Mouse (Mus musculus) lung, adult 2 months (tissue): ENCODE data around the gene Atp8a2. TPM values are rescaled to one million over a fixed set of nuclear protein-coding genes. Genes with fewer than 3 reads are reported as not detected.
"Not testable (repeated sequence)": the region's sequence is repeated elsewhere in the genome, so short reads cannot be mapped to it uniquely, and the experiment has no call there.

ENCODE experiments used
- DNase-seq: peaks from one replicate; pipeline ENCODE4 v3.0.0; 2022
- H3K4me1 ChIP-seq: fragments of 200-500 bp; 2 replicates; pipeline ENCODE4 v1.6.1; 2011; ENCODE audit warnings: low read length; ENCODE audit not compliant: control insufficient read depth, insufficient read depth
- H3K4me3 ChIP-seq: fragments of 200-500 bp; replicated peaks from 2 replicates; pipeline ENCODE3; 2011; ENCODE audit warnings: low read depth, mild to moderate bottlenecking, control low read depth, low read length; ENCODE audit errors: extremely low read depth
- CTCF ChIP-seq: fragments of 200-500 bp; IDR thresholded peaks from 2 replicates; pipeline ENCODE4 v1.5.1; 2011; ENCODE audit warnings: mild to moderate bottlenecking, low read length, control low read depth; ENCODE audit not compliant: insufficient read depth
- POLR2A ChIP-seq: fragments of 200-500 bp; IDR thresholded peaks from 2 replicates; pipeline ENCODE4 v1.6.1; 2011; ENCODE audit warnings: low read depth, mild to moderate bottlenecking, control low read depth, low read length, borderline replicate concordance; ENCODE audit errors: extremely low read depth
- WGBS: fragments of 180-500 bp; shearing (Covaris S2); methylation state at CpG from one replicate; pipeline ENCODE4 v1.1.7; 2018; 5-methylcytosine and 5-hydroxymethylcytosine counted together
- polyA plus RNA-seq: library from polyadenylated mRNA; depleted of rRNA; stranded (reverse); fragments of >200 nt; gene quantifications from 2 replicates; pipeline ENCODE4 v1.2.3, GENCODE M21; 2012

Gene Atp8a2
- polyA plus RNA-seq, 1 experiment = 0.98 TPM

GRCm38 (mm10) chr14:59736861-59737700 lies 459.9 kb downstream of the Atp8a2 start:
- DNase-seq = no peak
- TF ChIP-seq POLR2A (no peak), CTCF (no peak)
- Histone ChIP-seq H3K4me3 (no peak overlapping the region), H3K4me1 (no peaks in the 10 kb centered on the region)
- 78% methylated on average over 9 of the region's 9 CpGs for WGBS

DNA sequence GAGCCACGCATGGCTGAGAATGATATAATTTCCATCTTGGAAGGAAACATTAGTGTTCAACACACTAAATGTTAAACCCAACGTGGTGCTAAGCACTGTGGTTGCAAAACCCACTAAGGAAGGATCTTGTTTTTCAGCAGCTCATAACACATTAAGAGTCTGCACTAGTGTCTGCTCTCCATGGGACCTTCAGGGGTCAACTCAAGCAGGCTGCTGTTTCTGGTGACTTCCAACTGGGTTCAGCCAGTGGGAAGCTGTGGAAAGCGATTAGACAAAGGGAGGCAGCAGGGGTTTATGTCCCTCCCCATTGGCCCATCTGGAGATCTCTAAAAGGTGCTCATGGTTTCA lies 467.0 kb downstream of the Atp8a2 start:
- 40% methylated on average over 3 of the region's 3 CpGs for WGBS
- no peak for DNase-seq
- Histone ChIP-seq H3K4me3 (no peak overlapping the region), H3K4me1 (no peaks in the 10 kb centered on the region; the same call in 1 of the 2 replicates)
- no peak for TF ChIP-seq CTCF
- no peak for TF ChIP-seq POLR2A

- H3K4me3 ChIP-seq = no peak overlapping the region
- 42% methylated on average over 3 of the region's 3 CpGs for WGBS
Measured at GRCm38 (mm10) chr14:59729298-59730042, 467.5 kb downstream of the Atp8a2 start.

DNA sequence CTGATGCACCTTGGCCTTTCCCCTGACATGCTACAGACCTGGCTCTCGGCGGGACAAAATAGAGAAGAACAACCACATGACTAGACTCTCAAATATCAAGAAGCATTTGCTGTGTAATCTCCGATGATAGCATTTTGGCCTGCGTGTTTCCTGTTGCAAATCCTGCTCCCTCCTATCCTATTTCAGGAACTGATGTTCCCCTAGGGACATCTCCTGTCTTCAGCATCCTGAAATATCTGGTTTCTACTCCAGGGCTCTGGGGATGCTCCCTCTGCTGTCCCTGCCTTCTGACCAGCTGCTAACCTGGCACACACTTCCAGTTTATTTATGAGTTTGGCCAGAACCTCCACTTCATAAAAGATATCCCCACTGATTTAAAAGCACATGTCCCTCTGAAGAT lies 470.0 kb downstream of the Atp8a2 start:
- H3K4me1 ChIP-seq = no peaks in the 10 kb centered on the region; the same call in 1 of the 2 replicates
- TF ChIP-seq CTCF (no peak), POLR2A (no peak)
- WGBS = 63% methylated on average over 4 of the region's 4 CpGs
- H3K4me3 ChIP-seq = no peak overlapping the region
- DNase-seq = no peak

More at GRCm38 (mm10) chr14:59729298-59730042, 467.5 kb downstream of the Atp8a2 start:
- DNase-seq = no peak
- H3K4me1 ChIP-seq = no peaks in the 10 kb centered on the region; the same call in 1 of the 2 replicates
- TF ChIP-seq POLR2A (no peak), CTCF (no peak)

DNA sequence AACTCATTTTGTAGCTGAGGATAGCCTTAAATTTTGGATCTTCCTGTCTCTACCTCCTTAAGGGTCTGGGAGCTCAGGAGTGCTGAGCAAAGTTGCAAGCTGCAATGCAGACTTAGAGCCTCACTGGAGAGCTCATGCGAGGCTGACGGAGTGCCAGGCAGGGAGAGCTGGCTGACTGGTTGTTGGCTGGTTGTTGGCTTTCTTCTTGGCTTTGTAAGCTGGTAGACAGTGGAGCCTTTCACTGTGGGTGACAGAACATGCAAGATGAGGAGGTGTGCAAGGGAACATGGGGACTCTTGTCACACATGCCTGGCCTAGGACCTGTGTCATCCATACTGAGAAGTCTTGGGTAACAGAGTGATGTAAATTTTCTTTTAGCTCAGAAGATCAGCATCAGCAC lies 473.8 kb downstream of the Atp8a2 start:
- TF ChIP-seq CTCF (no peak), POLR2A (no peak)
- DNase-seq = no peak
- Histone ChIP-seq H3K4me3 (no peak overlapping the region), H3K4me1 (no peaks in the 10 kb centered on the region; the same call in 1 of the 2 replicates)
- WGBS = 81% methylated on average over 2 of the region's 2 CpGs

DNA sequence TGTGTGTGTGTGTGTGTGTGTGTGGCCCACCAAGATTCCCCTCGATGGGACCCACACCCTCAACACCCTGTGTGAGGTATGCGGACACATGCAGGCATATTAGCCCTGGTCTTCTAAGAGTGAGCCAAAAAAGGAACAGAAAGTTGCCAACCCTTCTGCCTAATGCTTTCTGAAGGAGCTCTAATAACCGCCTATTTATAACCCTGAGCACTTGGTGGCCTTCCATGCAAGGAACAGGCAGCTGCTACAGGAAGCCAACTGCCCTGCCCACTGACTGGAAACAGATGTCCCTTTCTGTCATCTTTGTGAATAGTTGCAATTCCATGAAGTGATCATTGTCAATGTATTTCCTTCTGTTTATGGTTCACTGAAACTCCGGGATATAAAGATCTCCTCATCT lies 475.0 kb downstream of the Atp8a2 start:
- no peak for TF ChIP-seq POLR2A
- no peak for TF ChIP-seq CTCF
- Histone ChIP-seq H3K4me3 (no peak overlapping the region), H3K4me1 (no peaks in the 10 kb centered on the region; the same call in 1 of the 2 replicates)
- 54% methylated on average over 4 of the region's 4 CpGs for WGBS
- DNase-seq = no peak

- TF ChIP-seq CTCF (no peak), POLR2A (no peak)
- DNase-seq = no peak
- Histone ChIP-seq H3K4me3 (no peak overlapping the region), H3K4me1 (no peaks in the 10 kb centered on the region; the same call in 1 of the 2 replicates)
- WGBS = 71% methylated on average over 3 of the region's 3 CpGs
Measured at GRCm38 (mm10) chr14:59721356-59721755, 475.6 kb downstream of the Atp8a2 start.

- WGBS = 77% methylated on average over 4 of the region's 4 CpGs
- TF ChIP-seq CTCF = no peak
- no peak for TF ChIP-seq POLR2A
- DNase-seq = no peak
Measured at GRCm38 (mm10) chr14:59720386-59720785, 476.6 kb downstream of the Atp8a2 start.

GRCm38 (mm10) chr14:59716443-59717085 lies 480.4 kb downstream of the Atp8a2 start:
- H3K4me1 ChIP-seq, H3K4me3 ChIP-seq, DNase-seq: not testable (repeated sequence)
- WGBS = 61% methylated on average over 3 of the region's 3 CpGs

More at GRCm38 (mm10) chr14:59720386-59720785, 476.6 kb downstream of the Atp8a2 start:
- Histone ChIP-seq H3K4me1 (no peaks in the 10 kb centered on the region; the same call in 1 of the 2 replicates), H3K4me3 (no peak overlapping the region)
